Mouse (Mus musculus): ENCODE measurements around the gene Mybpc2. TPM values are rescaled to one million over a fixed set of nuclear protein-coding genes. Genes with fewer than 3 reads are reported as not detected.

Gene Mybpc2
- polyA plus RNA-seq, 1 experiment: 0.67 TPM

DNA sequence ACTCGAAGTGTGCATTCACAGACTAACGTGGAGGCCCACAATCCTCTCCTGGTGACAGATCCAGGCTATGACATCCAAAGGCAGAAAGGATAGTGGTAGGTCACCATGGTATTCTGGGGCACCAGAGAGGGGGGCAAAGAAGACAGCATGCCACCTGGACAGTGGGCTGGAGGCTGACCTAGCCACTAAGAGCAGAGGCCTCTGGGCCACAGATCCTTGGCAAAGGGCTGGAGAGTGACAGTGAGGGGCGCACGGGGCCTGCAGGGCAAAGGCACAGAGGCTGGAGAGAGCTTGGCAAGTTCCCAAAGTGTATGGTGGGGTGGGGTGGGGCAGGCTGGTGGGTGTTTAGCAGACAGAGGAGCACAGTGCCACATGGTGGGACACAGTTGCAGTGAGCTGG lies 34.2 kb downstream of the Mybpc2 start:
- no peak for DNase-seq (ENCODE audit: low read depth, low spot score)
- 83% methylated on average over 4 of the region's 4 CpGs for WGBS

DNA sequence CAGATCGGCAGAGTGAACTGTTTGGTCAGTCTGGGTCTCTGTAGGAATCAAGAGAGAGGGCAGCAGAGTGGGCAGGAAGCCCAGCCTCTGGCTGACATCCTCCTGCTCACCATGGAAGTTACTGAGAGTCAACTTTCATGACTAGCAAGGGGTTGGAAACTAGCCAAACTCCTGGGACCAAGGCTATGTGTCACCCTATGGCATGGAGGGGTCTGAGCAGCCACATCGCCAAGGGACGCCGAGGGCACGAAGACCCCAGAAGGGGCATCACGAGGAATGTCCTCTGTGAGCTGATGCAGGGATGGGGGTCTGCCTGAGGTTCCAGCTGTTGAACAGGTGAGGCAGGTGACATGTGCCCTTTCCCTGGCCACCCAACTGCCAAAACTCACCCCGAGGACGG lies 35.9 kb downstream of the Mybpc2 start:
- 94% methylated on average over 8 of the region's 8 CpGs for WGBS
- DNase-seq (ENCODE audit: low read depth, low spot score): no peak

DNA sequence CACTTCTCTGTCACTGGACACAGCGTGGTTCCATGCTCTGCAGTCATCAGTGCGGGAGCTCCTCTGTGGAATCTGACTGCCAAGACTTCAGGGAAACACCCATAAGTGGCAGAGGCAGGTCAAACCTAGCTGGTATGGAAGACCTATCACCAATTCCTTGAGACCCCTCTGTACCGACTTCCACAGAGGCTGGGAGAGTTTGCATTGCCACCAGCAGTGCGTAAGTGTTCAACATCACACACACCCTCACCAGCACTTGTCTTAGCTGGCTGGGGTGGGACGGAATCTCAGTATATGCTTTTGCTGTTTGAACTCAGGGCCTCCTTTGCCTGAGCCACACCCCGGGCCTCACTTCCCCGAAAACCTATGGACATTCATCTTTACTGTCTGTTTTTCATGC lies 36.5 kb downstream of the Mybpc2 start:
- DNase-seq (ENCODE audit: low read depth, low spot score): no peak
- WGBS: 88% methylated on average over 7 of the region's 7 CpGs

DNA sequence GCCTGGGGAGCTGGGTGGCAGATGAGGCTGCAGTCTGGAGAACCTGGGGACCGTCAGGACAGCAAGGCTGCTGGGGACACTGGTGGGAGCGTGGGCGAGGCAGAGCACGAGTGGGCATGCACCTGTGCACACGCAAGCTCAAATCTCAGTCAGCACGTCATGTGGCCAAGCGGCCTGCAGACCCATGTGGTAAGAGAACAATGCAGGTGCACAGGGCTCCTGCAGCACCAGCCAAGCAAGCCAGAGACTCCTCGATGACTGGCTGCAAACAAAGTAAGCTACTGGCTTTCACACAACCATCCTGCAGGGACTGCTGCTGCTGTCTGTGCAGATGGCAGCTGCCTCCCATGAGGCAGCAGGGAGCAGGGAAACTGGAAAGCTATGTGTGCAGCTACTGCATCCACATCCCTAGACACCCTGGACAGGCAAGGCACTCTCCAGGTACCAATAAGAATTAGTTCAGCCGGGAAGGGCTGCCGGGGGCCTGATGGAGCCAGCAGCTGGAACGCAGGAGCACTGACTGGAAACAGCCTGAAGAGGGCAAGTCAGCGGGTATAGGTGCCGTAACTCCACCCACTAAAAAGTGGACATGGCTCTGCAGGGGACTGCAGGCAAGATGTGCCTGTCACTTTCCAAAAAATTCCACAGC lies 37.4 kb downstream of the Mybpc2 start:
- WGBS: 72% methylated on average over 13 of the region's 13 CpGs
- no peak for DNase-seq (ENCODE audit: low read depth, low spot score)

DNA sequence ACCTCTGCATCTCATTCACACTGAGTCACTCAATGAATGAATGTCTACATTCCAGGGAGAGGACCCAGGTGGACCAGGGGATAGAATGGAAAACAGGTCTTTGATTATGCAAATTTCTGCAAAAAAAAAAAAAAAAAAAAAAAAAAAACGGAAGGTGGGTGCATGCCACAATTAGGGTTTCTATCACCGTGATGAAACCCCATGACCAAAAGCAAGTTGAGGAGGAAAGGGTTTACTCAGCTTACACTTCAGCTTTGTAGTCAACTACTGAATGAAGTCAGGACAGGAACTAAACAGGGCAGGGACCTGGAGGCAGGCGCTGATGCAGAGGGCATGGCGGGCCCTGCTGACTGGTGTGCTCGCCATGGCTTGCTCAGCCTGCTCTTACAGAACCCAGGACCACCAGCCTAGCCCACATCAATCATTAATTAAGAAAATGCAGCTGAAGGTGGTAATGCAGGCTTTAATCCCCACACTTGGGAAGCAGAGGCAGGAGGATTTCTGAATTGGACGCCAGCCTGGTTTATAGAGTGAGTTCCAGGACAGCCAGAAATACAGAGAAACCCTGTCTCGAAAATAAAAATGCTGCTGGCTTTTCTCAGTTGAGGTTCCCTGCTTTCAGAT lies 38.8 kb downstream of the Mybpc2 start:
- WGBS: 81% methylated on average over 7 of the region's 7 CpGs

DNA sequence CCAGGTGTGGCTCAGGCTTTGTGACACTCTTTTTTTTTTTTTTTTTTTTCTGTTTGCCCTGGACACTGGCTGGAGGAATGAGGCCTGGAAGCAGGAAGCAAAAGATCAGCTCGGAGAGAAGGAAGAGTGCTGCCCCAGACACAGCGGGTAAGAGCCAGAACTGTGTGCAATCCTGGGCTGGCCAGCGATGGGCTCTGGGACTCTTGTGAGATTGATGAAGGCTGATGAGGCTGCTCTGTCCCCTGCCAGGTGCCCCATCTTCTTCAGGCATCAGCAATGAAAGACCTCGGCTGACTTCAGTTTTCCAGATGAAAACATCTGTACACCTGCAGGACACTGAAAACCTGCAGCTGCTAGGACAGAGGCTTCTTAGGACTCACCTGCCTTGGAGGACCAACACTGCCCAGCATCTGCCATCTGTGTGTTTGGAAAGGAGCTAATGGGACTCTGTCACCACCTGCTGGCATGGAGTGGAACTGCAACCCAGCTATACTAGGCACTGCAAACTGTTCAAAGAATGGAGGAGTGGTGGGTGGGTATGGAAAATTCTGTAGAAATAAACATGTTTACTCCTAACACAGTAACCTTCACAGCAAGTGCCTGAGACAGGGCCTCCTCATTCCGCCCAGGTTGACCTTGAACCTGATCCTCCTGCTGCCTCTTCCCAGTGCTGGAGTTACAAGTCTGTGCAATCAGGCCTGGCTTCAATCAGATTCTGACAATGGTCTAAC lies 39.5 kb downstream of the Mybpc2 start:
- DNase-seq (ENCODE audit: low read depth, low spot score): peak; percentile 51
- WGBS: 30% methylated on average over 5 of the region's 5 CpGs

More for the DNA sequence above, 38.8 kb downstream of the Mybpc2 start:
- no peak for DNase-seq (ENCODE audit: low read depth, low spot score)

DNA sequence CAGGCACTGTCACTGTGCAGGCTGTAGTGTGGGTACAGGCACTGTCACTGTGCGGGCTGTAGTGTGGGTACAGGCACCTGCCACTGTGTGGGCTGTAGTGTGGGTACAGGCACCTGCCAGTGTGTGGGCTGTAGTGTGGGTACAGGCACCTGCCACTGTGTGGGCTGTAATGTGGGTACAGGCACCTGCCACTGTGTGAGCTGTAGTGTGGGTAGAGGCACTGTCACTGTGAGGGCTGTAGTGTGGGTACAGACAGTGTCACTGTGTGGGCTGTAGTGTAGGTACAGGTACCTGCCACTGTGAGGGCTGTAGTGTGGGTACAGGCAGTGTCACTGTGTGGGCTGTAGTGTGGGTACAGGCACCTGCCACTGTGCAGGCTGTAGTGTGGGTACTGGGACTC lies 40.3 kb downstream of the Mybpc2 start:
- 93% methylated on average over 1 of the region's 1 CpGs for WGBS
- DNase-seq (ENCODE audit: low read depth, low spot score): no peak

DNA sequence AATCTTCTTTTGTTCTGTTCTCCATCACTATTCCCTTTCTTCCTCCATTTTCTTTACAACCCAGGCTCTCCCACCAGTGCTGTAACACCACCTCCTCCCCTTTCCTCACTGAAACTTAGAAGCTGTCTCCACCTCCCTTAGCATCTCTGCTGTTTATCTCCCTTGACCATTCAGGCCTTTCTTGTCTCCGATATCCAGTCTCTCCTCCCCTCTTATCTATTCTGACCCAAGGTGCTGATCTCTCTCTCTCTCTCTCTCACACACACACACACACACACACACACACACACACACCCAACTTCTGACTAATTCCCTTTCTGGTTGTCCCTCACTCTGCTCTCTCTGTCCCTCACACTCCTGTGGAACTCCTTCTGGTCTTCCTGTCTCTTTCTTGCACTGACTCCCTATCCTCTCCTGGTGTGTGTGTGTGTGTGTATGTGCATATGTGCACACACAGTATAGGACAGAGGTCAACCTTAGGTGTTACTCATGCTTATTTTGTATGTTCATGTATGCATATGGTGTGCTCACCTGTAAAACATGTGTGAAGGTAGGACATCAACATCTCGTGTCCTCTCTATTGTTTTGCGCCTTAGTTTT lies 41.5 kb downstream of the Mybpc2 start:
- DNase-seq (ENCODE audit: low read depth, low spot score): no peak
- 64% methylated on average over 3 of the region's 3 CpGs for WGBS

DNA sequence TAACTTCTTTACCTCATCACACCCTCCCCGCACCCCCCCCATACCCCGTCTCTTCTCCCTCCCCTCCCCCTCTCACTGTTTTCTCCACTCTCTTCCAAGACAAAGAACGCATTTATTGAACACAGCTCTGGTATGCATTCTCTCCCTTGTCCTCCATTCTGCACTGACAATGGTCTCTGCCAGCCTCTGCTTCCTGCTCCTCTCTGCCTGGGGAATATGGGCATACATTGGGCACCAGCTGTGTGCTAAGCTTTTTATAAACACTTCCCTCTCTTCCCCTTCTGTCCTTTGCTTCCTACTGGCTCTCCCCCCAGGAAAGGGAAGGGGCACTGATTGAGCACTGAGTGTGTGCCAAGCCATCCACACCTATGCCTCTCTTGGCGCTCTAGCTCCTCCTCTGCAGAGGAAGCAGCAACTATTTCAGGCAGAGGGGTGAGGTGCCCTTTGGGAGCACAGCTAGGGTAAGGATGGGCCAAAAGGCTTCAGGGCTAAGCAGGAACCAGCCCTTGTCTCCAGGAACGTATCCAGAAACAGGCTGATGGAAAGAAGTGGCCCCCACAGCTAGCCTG lies 49.3 kb downstream of the Mybpc2 start:
- WGBS: 29% methylated on average over 5 of the region's 5 CpGs
- no peak for DNase-seq (ENCODE audit: low read depth, low spot score)

DNA sequence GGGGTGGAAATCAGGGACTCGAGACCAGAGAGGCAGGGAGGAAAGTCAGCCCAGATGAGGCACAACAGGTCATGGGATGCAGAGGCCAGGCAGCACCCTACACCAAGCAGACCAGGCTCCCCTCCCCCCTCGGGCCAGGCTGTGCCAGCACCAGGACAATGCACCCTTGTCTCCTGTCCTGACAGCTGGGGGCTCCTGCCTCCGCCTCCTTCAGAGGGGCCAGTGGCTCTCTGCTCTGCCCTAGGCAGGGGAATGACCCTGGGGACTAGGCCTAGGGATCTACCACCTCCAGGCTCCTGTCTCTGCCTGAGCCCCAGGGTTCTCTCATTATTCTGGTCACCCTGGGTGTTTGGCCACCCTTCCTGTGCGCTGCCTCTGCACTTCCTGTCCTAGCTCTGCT lies 50.0 kb downstream of the Mybpc2 start:
- WGBS: 35% methylated on average over 4 of the region's 4 CpGs
- DNase-seq (ENCODE audit: low read depth, low spot score): no peak

DNA sequence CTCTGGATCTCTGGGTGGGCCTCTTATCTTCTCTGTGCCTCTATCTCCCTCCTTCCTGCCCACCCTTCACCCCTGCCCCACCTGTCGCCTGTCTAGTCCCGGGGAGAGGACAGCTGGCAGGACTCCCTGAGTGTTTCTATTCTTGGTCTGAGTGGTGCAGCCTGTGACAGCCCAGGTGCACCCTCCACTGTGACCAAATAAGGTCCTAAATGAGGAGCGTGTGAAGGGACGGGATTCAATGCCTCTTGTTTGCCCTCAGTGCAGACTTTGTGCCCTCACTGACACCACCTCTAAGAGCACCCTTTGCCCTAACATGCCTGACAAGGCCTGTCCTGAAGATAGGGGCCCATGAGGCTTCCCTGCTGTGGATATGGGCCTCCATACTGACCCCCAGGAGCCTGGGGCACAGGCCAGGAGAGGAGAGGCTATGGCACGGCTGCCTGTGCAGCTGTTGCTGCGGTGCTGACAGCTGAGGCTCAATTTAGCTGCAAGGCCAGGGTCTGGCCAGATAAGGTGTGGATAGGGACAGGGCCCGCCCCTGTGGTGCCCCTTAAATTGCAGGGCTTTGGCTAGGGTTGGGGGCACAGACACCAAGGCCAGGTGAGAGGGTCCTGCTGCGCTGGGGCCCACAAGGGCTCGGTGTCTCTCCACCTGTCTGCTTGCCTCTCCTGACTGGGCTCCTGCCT lies 51.4 kb downstream of the Mybpc2 start:
- DNase-seq (ENCODE audit: low read depth, low spot score): no peak
- WGBS: 31% methylated on average over 9 of the region's 9 CpGs

DNA sequence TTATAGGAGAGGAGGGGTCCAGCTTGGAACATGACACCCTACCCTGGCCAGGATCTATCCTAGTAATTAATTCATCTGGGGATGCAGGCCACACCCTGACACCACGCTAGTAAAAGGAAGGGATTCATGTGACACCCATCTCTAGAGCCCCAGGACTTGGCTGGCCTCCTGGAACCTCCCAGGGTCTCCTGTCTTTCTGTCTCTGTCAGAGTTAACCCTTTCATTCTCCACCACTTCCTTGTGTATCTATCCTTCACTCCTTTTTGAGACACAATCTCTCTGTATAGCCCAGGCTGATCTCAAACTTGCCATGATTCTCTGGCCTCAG lies 51.9 kb downstream of the Mybpc2 start:
- no peak for DNase-seq (ENCODE audit: low read depth, low spot score)
- 5% methylated on average over 1 of the region's 1 CpGs for WGBS

DNA sequence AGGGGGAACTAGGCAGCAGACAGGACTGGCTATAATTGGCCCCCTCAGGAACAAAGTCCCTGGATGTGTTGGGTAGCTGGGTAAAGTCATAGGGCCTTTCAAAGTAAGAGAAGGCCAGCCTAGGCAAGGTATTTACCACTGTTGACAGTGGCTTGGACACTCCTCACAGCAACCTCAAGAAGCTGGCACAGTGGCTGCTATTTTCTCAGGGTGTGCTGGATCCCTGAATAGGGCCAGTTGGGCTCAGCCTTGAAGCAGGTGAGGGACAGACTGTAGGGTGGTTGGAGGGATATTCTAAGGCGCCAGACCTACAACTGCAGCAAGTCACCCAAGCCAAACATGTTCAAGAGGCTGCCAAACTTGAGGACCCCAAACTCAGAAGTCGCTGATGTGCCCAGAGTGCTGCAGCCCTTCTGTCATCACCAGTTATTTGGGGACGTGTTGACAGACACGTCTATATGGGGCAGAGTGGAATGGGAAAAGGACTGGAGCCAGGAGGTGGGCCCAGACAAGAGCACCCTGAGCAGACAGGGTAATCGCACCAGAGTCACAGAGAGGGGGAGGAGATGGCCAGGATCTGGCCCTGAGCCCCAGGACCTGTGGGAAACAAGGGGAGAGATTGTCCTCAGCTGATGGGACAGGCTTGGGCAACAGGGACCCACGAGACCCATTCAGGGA lies 52.4 kb downstream of the Mybpc2 start:
- 40% methylated on average over 6 of the region's 6 CpGs for WGBS
- no peak for DNase-seq (ENCODE audit: low read depth, low spot score)

DNA sequence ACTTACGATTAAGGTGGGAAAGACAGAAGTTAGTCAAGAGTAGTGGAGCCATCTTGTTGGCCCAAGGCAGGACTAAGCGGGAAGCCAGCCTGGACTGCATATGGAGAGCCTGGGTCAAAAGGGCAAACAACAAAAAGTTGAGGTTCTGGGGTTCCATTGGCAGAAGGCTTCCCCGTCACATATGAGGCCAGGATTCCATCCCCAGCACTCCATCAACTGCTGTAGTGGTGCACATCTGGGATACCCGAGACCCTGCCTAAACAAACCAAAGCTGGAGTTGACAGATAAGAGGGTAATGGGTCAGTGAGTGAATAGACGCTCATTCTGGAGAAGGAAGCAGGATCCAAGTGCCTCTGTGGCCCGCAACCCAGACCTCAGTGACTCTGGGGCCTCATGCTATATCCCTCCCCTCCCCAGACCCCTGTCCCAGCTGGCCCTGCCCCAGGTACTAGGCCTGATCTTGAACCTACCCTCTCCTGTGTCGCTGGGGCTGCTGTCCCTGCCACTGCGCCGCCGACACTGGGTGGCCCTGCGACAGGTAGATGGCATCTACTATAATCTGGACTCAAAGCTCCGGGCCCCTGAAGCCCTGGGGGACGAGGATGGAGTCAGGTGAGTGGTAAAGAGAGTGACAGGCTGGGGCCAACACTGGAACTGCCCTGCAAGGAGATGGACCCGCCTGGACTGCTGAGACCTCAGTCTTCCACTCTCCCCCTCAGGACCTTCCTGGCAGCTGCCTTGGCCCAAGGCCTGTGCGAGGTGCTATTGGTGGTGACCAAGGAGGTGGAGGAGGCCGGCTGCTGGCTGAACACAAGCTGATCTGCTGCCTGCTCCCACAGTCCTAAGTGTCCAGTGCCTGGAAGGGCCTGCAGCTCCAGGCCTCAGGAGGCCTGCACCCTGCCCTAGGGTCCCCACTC lies 53.5 kb downstream of the Mybpc2 start:
- 88% methylated on average over 16 of the region's 16 CpGs for WGBS

DNA sequence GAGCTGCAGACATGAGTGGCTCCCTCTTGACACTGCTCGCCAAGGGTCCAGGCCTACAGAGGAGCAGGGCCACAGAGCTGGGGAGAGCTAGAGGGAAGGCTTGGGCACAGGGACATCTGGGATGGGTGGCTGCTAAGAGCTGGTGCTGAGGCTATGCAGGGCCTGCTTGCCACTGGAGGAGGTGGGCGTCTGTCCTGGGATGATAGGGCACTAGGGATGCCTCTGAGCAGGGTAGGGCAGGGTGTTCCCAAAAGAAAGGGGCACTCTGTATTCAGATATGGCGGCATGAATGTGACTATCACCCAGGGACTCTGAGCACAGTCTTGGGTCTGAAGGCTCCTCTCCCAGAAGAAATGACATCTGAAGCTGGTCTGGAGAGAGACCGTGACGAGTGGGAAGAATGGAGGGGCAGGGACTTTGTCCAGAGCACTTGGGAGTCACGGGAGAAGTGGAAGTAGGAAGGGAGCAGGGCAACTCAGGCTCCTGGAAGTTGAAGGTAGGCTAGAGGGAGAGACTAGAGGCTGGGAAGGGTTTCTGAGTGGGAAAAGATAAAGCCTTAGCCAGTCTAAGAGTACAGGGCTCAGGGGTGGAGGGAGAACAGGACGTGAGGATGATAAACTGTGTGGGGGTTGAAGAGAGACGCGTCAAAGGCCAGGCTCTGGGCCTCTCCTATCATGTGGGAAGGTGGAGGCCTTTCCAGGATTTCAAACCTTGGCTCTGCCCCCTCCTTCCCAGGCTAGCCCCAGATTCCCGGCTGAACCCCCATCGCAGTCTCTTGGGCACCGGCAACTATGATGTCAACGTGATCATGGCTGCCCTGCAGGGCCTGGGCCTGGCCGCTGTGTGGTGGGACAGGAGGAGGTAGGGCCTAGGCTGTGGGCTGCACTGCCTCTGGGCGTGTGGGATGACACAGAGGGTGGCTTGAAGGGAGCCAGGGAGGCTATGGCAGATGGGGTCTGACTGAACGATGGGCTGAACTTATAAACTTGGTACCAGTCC lies 54.5 kb downstream of the Mybpc2 start:
- DNase-seq (ENCODE audit: low read depth, low spot score): no peak
- WGBS: 90% methylated on average over 16 of the region's 16 CpGs

More for the DNA sequence above, 53.5 kb downstream of the Mybpc2 start:
- no peak for DNase-seq (ENCODE audit: low read depth, low spot score)

DNA sequence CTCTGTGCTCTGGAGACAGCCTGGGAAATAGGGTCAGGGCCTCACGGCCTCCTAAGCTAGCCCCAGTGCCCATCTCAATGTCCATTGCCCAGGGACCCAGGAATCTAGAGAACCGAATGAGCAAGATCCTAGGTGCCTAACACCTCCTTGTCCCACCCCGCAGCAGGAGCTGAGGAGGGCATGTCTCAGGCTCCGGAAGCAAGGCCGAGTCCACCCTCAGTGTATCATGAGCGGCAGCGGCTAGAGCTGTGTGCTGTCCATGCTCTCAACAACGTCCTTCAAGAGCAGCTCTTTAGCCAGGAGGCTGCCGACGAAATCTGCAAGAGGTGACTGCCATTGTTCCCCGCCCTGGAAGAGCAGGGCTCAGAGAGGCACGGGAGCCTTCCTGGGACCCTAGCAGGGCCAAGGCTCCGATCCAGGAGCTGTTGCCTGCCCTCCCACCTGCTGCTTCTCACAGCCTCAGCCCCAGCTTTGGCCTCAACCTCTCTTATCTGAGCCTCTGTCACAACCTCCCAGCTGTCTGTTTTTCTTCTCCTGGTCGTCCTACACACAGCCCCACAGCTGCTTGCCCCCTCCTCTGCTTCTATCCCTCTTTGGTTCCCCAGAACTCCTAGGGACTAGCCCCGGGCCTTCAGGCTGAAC lies 55.7 kb downstream of the Mybpc2 start:
- DNase-seq (ENCODE audit: low read depth, low spot score): no peak

More for the DNA sequence above, 55.7 kb downstream of the Mybpc2 start:
- 74% methylated on average over 15 of the region's 15 CpGs for WGBS

All from large intestine, adult 2 months (tissue).